Mouse (Mus musculus) kidney, postnatal 4 days (tissue): ENCODE measurements around the gene 7530416G11Rik.
A peak's percentile ranks its signal among the peaks of the same experiment; 100 is the strongest.

ENCODE experiments used
- DNase-seq, 2 experiments: peaks; one replicate each; pipeline ENCODE4 v3.0.0; 2021; ENCODE audit warnings: mixed read lengths in 2 of 2

Gene 7530416G11Rik

DNA sequence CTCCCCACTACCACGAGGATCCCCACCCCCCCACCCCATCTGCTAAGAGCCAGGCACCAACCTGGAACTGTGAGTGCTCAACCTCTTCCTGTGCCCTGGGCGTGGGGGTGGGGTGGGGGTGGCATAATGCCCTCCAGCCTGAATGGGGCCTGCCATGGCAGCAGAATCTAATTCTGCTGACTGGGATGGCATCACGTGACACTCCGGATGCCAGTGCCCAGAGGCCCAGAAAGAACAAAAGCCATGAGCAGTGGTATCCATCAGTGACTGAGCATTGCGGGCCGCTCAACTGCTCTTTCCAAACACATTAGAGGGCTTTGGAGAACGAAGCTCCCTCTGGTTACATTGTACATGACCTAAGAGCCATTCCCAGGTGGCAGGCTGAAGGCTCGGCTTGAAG lies at the start of gene 7530416G11Rik:
Gene 7530416G11Rik (minus strand): TSS at position 101 of the 400 bp plus-strand sequence.
- no peak for DNase-seq

DNA sequence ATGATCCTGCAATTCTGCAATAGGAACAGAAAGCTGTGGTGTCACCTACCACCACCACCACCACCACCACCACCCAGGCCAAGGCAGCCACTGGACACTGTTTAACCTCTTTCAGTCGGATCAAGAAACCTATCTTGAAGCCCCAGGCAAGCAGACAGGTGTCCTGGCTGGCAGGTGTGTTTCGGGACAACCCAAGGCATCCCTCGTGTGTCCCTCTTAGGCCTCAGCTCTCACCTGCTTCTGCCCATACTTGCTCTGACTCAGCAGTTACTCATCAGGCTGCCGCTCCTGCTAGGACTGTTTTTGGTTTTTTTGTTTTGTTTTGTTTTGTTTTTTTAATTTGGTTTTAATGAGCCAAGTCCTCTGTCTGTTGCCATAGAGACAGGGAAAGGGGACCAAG lies 43.5 kb upstream of the 7530416G11Rik start:
- no peak for DNase-seq

DNA sequence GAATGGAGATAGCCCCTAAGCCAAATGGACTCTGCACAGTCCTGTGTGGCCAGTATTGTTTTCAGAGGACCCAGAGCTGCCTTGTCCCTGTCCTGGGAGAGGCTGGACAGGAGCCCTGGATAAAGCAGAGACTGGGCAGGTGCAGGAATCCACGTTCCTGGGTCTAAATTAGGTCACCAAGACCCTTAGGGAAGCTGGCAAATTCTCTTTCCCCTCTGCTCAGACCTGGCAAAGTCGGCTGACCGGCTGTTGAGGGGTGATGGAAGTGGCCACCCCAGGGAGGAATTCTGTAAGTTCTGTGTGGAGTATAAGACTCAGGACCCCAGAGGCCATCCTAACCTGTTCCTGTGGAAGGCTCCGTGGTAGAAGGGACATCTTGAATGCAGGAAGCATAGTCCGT lies 42.3 kb upstream of the 7530416G11Rik start:
- DNase-seq = no peak

DNA sequence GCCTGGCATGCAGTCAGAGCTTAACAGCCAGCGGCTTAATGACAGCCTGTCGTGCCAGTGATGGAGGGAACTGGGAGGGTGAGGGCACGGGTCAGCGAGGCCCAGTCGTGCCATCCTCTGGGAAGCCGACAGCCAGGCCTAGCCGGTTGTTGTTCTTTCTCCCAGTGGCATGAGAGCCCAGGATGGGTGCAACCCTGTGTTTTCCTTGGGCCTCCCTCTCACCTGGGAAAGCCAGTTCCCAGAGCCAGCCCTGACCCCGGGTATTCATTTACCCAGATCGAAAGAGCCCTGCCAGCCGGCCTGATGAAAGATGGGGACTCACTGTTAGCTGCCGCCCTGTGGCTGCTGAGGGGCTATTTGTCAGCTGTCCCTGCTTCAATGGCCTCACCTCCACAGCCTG lies 35.1 kb upstream of the 7530416G11Rik start:
- peak; percentile 60 to 78 for DNase-seq

DNA sequence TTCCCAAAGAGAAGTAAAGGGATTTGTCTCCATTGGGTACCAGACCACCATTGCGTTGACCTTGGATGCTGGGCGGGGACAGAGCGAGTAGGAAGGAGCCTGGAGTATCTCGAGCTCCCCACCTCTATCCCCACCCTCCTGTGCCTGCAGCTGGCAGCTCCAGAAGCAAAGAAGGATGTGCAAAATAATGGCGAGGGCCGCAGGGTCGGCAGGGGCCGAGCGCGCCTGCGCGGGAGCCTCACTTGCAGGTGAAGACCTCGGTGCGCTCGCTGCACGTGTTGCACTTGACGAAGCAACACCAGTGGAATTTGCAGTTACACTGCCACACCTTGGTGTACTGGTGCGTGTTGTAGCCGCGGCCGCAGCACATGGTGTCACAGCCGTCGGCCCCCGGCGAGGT lies 34.1 kb upstream of the 7530416G11Rik start:
- DNase-seq = no peak

DNA sequence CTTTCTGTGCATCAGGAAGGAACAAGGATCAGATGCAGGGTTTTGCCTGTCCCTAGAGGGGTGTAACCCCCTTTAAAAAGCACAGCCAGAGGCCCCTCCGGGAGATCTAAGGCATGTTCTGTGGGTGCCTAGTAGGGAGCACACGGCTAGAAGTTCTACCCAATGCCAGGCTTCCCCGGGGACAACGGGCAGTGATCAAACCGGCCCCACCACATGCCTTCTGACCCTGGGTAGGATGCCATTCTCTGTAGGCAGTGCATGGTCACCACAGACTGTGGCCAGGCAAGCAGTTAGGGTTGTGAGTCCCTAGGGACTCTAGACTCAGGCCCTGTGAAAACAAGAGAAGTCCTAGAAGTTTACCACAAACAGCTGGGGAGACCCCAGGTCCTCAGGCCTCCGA lies 31.6 kb upstream of the 7530416G11Rik start:
- peak in 1 of 2 experiments; percentile 22 for DNase-seq

DNA sequence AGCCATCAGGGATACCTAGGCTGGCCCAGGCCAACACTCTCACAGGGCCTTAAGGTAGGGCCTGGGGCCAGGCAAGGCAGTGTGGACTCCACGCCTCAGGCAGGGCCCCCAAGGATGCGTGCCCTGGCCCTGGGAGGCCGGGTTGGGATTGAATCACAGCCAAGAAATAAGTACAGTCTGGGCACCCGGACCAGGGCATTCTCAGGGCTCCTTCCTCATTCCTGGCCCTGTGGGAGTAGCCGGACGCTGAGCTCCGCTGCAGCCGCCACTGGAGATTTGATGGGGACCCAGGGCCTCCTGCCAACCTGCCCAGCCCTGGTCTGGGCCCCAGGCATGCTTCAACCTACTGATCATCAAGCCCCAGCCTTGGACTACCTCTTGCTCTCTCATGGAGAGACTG lies 31.2 kb upstream of the 7530416G11Rik start:
- peak; percentile 64 to 79 for DNase-seq

DNA sequence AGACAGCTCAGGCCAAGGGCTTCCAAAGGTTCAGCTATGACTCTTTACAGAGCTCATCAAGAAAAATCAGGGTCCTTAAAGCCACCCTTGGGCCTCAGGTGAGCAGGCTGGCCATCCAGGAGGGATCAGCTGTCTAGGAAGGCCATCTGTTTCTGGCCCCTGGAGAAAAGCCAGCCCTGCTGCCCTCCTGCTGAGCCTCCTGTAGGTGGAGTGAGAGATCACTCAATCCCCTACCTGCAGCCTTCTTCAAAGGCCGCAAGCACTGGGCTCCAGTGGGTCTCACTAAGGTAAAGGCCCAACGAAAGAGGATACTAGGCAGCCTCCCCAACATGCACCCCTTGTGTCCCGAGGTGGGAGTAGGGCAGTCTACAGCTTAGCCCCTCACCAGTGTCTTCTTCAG lies 29.0 kb upstream of the 7530416G11Rik start:
- peak in 1 of 2 experiments; percentile 49 for DNase-seq

DNA sequence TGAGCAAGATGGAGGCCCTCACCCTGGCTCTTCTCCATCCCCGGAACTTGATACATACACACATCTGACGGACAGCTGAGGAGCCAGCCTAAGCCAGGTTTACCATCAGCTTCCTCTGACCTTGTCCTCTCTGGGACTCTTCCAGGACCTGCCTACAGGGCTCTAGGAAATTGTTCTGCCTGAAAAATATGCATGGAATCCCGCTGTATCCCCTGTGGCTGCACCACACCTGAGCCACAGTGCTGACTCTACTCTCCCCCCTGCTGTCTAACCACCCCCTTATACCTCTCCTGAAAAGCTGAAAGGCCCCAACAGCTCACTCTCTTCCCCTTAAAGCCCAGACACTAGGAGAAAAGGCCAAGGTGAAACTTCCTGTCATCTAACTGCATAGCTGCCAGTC lies 26.9 kb upstream of the 7530416G11Rik start:
- no peak for DNase-seq

DNA sequence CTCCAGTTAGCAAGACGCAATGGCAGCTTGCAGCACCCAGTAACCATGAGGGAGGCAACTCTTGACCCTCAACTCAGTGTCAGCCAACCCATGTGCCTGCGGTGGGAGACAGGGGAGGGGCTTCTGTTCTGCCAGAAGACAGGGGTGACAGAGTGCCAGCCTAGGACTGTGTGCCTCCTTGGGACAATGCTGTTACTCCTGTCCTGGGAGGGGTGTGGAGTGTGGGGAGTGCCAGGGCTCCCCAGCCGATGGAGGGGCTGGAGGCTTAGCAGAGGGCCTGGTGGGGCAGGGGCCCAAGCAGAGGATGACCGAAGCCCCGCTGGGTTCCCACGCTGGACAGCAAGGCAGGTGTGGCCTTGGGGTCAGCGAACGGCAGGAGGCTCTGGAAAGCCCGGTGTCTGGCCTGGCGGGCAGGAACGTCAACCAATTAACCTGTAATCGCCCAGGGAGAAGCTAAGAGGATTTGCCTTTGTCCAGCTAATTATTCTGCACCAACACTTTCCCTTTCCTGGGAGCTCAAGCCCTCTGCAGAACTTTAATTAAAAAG lies 21.4 kb upstream of the 7530416G11Rik start:
- DNase-seq = peak in 1 of 2 experiments; percentile 31

DNA sequence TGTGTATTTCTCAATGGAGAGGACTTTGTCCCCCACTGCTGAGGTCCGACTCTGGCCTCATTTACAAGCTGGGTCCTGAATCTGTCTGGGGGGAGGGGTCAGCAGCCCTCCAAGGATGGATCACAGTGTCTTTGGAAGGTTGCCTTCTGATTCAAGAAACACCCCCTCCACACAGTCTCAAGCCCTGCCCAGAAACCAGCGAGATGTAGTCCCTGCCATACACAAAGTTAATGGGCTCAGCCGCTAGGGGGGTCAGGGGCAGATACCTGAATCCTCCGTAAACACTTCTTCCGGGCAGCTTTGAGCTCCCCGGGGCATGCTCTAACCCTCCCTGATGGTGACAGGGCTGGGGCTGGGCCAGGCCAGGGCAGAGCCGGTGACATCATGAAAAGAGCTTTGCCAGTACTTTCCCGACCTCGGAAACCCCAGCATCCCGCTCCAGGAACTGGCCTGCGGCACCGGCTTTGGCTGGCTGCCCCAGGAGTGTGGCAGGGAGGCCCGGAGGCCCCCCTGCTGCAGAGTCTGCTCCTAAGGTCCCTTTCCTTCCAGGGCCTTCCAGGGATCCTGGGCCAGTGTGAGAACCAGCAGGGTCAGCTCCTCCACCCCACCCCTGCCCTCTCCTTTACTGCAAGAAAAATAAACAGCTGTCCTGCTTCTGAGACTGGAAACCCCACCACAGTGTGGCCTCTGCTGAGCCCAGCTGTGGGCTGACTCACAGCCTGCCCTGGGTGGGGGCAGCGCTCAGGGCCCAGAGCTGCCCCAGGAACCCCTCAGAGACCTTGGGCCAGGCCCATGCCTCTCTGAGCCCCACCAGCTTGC lies 20.4 kb upstream of the 7530416G11Rik start:
- peak; percentile 74 to 86 for DNase-seq

DNA sequence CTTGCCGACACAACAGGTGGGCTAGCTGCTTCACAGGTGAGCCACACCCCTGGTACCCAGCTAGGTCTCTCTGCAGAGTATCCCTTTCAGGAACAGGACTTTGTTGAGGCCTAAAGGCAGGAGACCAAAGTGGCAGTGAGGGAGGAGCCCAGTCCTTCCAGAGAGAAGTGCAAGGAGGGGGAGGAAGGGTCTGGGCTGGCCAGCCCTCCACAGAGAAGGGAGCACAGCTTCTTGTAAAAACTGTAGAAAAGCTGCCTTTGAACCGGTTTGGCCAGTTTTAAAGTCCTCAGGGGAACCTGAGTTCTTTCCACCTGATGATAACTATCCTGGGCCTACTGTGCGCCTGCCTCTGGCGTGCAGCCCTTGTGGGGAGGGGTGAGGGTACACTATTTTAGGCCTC lies 16.4 kb upstream of the 7530416G11Rik start:
- DNase-seq = peak in 1 of 2 experiments; percentile 18

DNA sequence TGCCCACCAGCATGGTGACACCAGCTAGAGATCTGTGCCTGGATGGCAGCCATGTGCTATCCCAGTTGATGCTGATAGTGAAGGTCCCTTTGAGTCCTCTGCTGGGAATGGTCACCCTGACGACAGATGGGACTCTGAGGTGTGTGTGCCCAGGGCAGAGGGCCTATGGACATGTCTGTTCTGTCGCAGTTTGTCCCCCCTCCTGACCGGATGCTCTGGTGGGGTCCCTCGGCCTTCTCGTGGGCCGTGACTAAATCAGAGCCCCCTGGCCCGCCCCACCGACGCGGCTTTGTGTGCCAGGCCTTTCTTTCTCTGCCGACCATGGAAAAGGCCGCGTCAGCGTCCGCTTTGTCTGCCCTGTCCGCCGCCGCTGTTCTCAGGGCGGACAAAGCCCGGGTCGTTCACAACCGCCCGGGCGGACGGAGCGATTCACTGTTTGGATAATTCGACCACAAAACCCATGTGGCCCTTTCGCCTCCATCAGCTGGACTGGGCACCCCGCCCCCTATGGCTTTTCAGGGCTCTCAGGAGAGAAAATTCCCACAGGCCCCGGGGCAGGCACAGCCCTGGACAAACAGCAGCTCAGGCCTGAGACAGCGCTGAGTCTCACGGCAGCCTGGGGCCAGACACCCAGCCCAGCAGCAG lies 4.5 kb upstream of the 7530416G11Rik start:
- DNase-seq = no peak

DNA sequence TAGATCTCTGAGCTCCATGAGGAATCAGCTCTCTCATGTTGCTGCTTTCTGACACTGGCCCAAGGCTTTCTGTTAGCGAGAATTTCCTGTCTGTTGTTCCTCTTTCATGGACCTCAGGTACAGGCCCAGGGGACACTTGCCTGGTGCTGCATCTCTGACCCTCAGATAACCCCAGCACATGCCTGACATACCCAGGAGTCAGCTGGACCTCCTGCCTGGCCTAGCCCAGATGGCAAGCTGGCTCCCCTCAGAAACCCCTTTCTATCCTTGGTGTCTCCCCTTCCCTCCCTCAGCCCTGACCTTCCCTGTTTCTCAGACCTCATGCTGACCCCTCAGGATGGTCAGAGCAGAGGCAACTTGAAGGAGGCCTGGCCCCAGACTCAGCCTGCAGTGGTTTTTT lies 3.7 kb upstream of the 7530416G11Rik start:
- DNase-seq = no peak

DNA sequence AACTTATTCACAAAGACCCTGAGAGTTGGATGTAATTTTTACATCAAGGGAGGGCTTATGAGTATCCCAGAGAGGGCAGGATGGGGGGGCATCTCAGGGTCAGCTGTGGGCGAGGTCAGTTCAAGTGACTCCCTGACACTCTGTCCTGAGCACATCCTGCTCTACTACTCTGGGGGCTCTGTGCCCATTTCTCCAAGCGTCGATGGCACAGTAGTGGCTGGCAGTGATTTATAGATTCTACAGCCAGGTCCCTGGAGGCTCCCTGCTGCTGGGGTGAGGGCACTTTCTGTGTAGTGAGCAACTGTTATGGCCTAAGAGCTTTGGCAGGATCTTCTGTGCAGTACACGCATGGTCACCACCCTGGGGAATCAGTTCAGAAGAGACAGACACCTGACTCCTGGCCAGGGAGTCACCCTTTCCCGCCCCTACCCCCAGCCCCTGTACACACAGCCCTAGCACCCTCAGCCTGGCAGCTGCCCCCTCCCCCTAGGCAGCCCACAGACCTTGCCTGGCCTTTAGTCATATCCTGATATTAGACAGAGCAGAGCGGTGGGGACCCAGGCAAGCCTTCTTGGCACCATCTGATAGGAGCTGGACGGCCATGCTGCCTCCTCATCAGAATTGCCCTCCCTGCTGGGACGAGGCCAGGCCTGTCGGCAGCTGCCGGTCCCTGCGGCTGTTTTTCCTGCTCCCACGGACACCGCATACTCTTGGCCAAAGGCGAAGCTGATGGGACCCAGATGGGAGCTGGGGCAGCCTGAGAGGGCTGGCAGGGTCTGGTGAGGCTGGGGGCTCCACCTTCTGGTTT lies 2.3 kb upstream of the 7530416G11Rik start:
- DNase-seq = peak; percentile 38 to 60

DNA sequence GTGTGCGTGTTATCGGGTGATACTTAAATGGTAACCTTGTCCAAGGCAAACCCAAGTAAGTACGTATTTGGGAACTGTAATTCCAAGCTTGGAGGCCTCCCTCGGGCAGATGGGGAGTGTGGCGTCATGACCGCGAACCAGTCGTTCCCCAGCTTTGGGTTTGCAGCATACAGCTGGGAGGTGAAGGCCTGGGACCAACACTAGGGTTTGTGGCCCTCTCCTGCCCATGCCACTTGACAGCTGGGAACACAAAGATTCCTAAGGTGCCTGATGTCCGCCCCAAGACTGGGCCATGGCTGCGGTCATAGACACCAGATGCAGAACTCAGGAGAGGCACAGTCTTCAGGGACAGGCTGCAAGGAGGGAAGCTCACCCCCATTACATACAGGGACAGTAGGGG lies 2.8 kb downstream of the 7530416G11Rik start:
- DNase-seq = no peak

DNA sequence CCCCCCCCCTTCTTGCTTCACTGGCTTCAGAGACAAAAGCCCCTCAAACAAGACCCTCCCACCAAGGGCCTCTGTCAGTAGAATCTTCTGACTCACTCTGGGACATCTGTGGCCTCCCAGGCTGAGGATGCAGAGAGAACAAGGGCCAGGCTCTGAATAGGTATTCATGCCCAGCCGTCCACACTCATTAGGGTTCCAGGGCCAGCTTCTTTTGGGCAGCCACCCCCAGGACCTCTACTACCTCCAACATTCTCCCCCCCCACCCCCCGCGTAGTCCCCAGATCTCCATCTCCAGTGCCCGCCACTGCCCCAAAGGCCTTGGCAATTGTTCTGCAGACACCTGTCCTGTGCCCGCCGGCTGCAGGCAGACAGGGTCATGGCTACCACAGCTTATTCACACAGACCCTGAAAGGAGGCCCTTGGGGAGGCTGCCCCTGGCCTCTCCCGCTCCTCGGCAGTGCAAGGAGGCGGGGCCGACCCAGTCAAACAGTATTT lies 5.0 kb downstream of the 7530416G11Rik start:
- no peak for DNase-seq

DNA sequence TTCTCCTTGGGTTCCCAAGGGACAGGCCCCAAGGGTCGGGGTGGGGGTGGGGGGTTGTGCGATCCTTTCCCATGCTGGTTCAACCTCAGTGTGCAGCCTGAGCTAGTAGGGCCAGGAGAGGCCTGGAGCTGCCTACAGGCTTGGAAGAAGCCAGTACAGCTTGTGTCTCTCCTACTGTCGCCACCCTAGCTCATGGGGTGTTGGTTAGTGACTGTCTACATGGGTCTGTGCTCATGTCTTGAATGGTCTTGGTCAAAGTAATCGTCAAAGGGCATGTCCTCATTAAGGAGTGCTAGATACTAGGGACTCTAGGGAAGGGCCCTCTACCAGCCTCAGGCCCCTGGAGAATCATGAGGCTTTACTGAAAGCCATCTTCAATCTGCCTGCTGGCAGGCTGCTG lies 5.5 kb downstream of the 7530416G11Rik start:
- DNase-seq = no peak

DNA sequence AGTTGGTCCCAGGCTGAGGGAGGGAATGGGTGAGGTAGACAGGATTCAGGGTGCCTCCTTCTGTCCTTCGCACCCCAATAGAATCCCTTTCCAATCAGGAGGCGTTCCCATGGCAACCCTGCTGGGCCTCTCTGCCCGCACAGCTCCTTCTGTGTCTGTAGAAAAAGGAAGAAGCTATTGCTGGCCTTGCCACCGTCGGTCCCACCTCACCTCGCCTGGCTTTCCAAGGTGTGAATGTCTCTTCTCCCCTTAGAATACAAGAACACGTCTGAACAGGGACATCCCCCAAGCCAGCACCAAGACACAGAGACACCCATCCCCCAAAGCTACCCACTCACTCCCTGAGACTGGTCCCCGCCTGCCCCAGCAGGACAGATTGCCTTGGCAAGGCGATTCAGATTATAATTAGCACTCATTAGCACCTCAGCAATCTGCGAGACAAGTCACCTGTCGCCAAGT lies 8.8 kb downstream of the 7530416G11Rik start:
- no peak for DNase-seq

DNA sequence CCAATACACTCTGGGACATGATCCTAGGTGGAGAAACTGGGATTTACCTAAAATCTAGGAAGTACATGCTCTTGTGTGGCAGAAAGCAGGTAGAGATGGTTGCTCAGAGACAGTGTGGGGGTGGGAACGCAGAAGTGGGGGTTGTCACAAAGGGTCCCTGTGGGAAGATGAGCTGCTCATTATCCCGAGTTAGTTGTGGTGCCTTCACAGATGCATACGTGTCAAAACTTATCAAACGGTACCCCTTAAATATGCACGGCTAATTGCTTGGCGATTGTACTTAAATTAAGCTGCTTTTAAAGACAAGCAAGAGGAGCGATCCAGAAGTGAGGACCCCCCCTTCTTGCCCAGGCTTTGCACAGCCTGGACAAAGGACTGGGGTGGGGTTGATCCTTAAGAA lies 13.3 kb downstream of the 7530416G11Rik start:
- DNase-seq = no peak

DNA sequence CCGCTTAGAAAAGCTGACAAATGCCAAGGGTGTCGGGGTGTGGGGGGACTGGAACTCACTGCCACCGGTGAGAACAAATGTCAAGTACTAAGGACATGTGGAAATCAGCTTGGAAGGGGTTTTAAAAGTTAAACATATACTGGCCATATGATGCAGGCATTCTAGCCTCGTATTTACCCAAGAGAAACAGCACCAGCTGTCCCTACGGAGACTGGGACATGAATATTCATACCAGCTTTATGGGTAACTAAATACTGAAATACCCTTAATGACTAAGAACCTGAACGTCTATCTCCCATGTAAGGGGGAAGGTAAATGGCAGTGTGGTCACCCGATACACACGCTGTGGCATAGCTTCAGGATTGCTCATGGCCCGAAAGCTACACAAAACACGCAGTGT lies 14.1 kb downstream of the 7530416G11Rik start:
- DNase-seq = no peak

DNA sequence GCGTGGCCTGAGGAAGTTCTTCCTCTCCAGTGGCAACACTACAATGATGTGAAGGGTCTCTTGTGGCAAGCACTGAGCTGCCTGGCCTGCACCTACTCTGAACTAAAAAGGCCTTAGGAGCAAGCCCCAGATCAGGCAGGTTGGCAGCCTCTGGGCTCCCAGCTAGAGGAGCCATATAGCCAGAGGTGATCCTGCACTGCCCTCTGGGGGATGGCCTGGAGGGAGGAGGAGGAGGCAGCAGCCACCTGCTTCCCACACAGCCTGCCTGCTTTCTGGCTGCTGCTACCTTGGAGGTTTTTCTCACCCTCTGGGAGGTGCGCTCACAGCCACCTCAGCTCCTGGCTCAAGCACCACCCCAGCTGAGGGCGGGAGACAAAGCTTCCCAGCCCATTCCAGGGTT lies 22.4 kb downstream of the 7530416G11Rik start:
- peak; percentile 57 to 73 for DNase-seq

DNA sequence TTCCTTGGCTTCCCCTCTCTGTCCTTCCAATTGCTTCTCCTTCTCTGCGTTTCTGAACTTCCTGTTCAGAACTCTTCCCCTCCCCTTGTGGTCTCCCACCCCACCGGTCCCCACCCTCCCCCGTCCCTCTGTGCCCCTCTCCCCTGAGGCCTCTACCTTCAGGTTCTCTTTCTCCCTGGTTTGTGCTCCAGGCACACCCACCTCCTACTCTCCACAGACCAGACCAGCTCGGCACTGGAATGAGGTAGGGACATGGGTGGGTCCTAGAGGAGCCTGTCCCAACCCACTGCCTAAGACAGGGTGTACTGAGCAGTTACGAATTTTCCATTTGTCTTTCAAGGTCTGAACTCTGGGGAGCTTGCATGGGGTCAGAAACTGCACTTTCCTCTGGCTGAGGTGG lies 23.1 kb downstream of the 7530416G11Rik start:
- DNase-seq = no peak
